Mouse (Mus musculus): ENCODE measurements around the gene Srcin1.

GRCm38 (mm10) chr11:97569806-97570205, 6.2 kb downstream of the Srcin1 start:
- TF ChIP-seq EP300 (IDR thresholded peaks at IDR 0.05; ENCODE audit: low read depth) (no peak), CTCF (IDR thresholded peaks at IDR 0.05; ENCODE audit: low read depth) (no peak)

All from heart, postnatal 0 days (tissue).